Mouse (Mus musculus): Measurements from ENCODE around the gene Tex30.

- TF ChIP-seq CTCF (IDR thresholded peaks at IDR 0.05; ENCODE audit: low read depth, low read length) = no peak
- TF ChIP-seq GATA1 (IDR thresholded peaks at IDR 0.05; ENCODE audit: borderline replicate concordance, low read length) = no peak
- TF ChIP-seq TAL1 (conservative IDR thresholded peaks at IDR 0.05; ENCODE audit: low read depth, low read length) = no peak
- TF ChIP-seq POLR2AphosphoS5 (IDR thresholded peaks at IDR 0.05; ENCODE audit: insufficient replicate concordance, low read depth, low read length) = no peak
Observed at GRCm38 (mm10) chr1:44125590-44125989, 23.3 kb upstream of the Tex30 start.
